Mouse (Mus musculus) lung, postnatal 36 days (tissue): ENCODE data around the gene Cpne6.

Experiments used
- DNase-seq: peaks from one replicate; pipeline ENCODE4 v3.0.0; 2022; ENCODE audit warnings: mixed read lengths

Gene Cpne6

GRCm38 (mm10) chr14:55505612-55506011, 4.6 kb upstream of the Cpne6 start:
- no peak for DNase-seq

- DNase-seq, result no peak
Measured at GRCm38 (mm10) chr14:55507801-55508200, 2.4 kb upstream of the Cpne6 start.

- no peak for DNase-seq
Measured at GRCm38 (mm10) chr14:55509540-55509939, 705 bp upstream of the Cpne6 start.

- no peak for DNase-seq
Measured at GRCm38 (mm10) chr14:55511037-55511436, 792 bp downstream of the Cpne6 start.

- DNase-seq, result no peak
Measured at GRCm38 (mm10) chr14:55513927-55514326, 3.7 kb downstream of the Cpne6 start.

- DNase-seq, result no peak
Measured at GRCm38 (mm10) chr14:55515846-55516245, 5.6 kb downstream of the Cpne6 start.

- DNase-seq, result no peak
Measured at GRCm38 (mm10) chr14:55518897-55519296, 8.7 kb downstream of the Cpne6 start.

- no peak for DNase-seq
Measured at GRCm38 (mm10) chr14:55519604-55520003, 9.4 kb downstream of the Cpne6 start.

- DNase-seq, result peak; percentile 22
Measured at GRCm38 (mm10) chr14:55520451-55521361, 10.5 kb downstream of the Cpne6 start.

- DNase-seq, result no peak
Measured at GRCm38 (mm10) chr14:55524062-55524461, 13.8 kb downstream of the Cpne6 start.

GRCm38 (mm10) chr14:55524785-55525184, 14.5 kb downstream of the Cpne6 start, which contains the start of gene Nrl:
Gene Nrl, minus strand, starts transcription at chr14:55524981.
- no peak for DNase-seq

GRCm38 (mm10) chr14:55526674-55527073, 16.4 kb downstream of the Cpne6 start:
- no peak for DNase-seq

- peak; percentile 68 for DNase-seq
Measured at GRCm38 (mm10) chr14:55527940-55528339, 17.7 kb downstream of the Cpne6 start.

GRCm38 (mm10) chr14:55536116-55536745, 26.0 kb downstream of the Cpne6 start:
- DNase-seq, result peak; percentile 59

- peak; percentile 97 for DNase-seq
Measured at GRCm38 (mm10) chr14:55540067-55540786, 30.0 kb downstream of the Cpne6 start, which contains the start of gene Pck2. Gene Pck2, plus strand, starts transcription at chr14:55540266.

- DNase-seq, result peak; percentile 85
Measured at GRCm38 (mm10) chr14:55540787-55541321, 30.6 kb downstream of the Cpne6 start.

- DNase-seq, result no peak
Measured at GRCm38 (mm10) chr14:55542268-55542667, 32.0 kb downstream of the Cpne6 start.

GRCm38 (mm10) chr14:55544334-55544733, 34.1 kb downstream of the Cpne6 start:
- no peak for DNase-seq

- DNase-seq, result no peak
Measured at GRCm38 (mm10) chr14:55550191-55550590, 39.9 kb downstream of the Cpne6 start.

- DNase-seq, result no peak
Measured at GRCm38 (mm10) chr14:55551347-55551746, 41.1 kb downstream of the Cpne6 start.

GRCm38 (mm10) chr14:55551794-55552193, 41.5 kb downstream of the Cpne6 start:
- DNase-seq, result no peak

- DNase-seq, result no peak
Measured at GRCm38 (mm10) chr14:55554635-55555034, 44.4 kb downstream of the Cpne6 start.

- no peak for DNase-seq
Measured at GRCm38 (mm10) chr14:55555788-55556187, 45.5 kb downstream of the Cpne6 start.
